Mouse (Mus musculus) G1E (cell line): ENCODE measurements around the gene Rps3. TPM values are rescaled to one million over a fixed set of nuclear protein-coding genes. Genes with fewer than 3 reads are reported as not detected.

ENCODE experiments used
- ATAC-seq: 2 replicates; pipeline ENCODE4 v1.8.0; 2016; ENCODE audit warnings: mild to moderate bottlenecking; ENCODE audit not compliant: insufficient number of reproducible peaks, poor library complexity, low FRiP score, severe bottlenecking; ENCODE audit errors: extremely low read depth
- DNase-seq: peaks from one replicate; pipeline ENCODE4 v3.0.0; 2012; ENCODE audit warnings: low spot score
- H3K27me3 ChIP-seq: 2 replicates; pipeline ENCODE4 v1.6.1; 2012; ENCODE audit warnings: mild to moderate bottlenecking, low read length, inconsistent platforms; ENCODE audit not compliant: insufficient read depth
- H3K36me3 ChIP-seq: replicated peaks from 2 replicates; pipeline ENCODE3; 2012; ENCODE audit warnings: mild to moderate bottlenecking, inconsistent platforms
- H3K4me1 ChIP-seq: 2 replicates; pipeline ENCODE4 v1.6.1; 2012; ENCODE audit warnings: low read depth, low read length, inconsistent platforms, mixed read lengths; ENCODE audit not compliant: insufficient read depth
- H3K4me3 ChIP-seq: 2 replicates; pipeline ENCODE4 v1.5.1; 2012; ENCODE audit warnings: low read depth, mild to moderate bottlenecking, inconsistent platforms, low read length, moderate library complexity, mixed read lengths
- H3K9me3 ChIP-seq: replicated peaks from 2 replicates; pipeline ENCODE4 v1.6.1; 2012; ENCODE audit warnings: inconsistent platforms
- CTCF ChIP-seq: IDR thresholded peaks from 2 replicates; pipeline ENCODE4 v1.5.1; 2012; ENCODE audit warnings: low read depth, low read length, inconsistent platforms, mixed read lengths
- GATA1 ChIP-seq: IDR thresholded peaks from 2 replicates; pipeline ENCODE4 v1.6.1; 2012; ENCODE audit warnings: borderline replicate concordance, low read length, inconsistent platforms, mixed read lengths
- GATA2 ChIP-seq: IDR thresholded peaks from 2 replicates; pipeline ENCODE4 v1.6.1; 2012; ENCODE audit warnings: low read depth, low read length, inconsistent platforms, borderline replicate concordance
- POLR2AphosphoS5 ChIP-seq: IDR thresholded peaks from 2 replicates; pipeline ENCODE4 v1.6.1; 2012; ENCODE audit warnings: low read depth, low read length, inconsistent platforms; ENCODE audit not compliant: insufficient replicate concordance
- TAL1 ChIP-seq: conservative IDR thresholded peaks from 2 replicates; pipeline ENCODE4 v1.6.1; 2012; ENCODE audit warnings: low read depth, low read length, inconsistent platforms, mixed read lengths
- polyA plus RNA-seq: library from polyadenylated mRNA; stranded (reverse); fragments of >175 nt; gene quantifications from 2 replicates; pipeline ENCODE4 v1.2.3, GENCODE M21; 2012
- total RNA-seq, 2 experiments: library from RNA; stranded (forward) in 1 of 2; stranded (reverse) in 1 of 2; fragments of 200-1000 nt in 1 of 2; fragments of >200 nt in 1 of 2; fragmentation: Nextera tagmentation in 1 of 2; gene quantifications; 2 replicates each; pipeline ENCODE4 v1.2.3; 2014 to 2017

Gene Rps3
- total and polyA plus RNA-seq, 3 experiments, result 482 to 2,538 (median 541) TPM

DNA sequence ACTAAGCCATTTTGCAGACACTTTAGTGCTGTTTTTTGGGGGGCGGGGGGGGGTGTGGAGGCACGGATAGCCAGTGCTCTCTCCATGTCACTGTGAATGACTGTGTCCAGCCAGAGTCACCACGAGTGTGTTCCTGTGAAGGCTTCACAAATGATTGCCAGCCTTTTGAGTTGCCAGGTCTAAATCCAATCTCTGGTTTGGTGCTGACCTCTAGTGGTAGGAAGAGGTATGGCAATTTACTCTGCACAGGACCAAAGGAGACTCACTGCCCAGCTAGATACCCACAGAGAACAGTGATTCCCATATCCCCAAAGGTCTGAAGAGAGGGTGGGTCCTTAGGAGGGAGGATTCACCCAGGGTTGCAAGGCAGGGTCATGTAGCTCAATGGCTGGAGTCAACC is 32.8 kb downstream of the Rps3 start:
- Histone ChIP-seq H3K27me3 (peaks cover 44% of the 10 kb centered on the region), H3K9me3 (no peaks in the 10 kb centered on the region), H3K4me1 (peaks cover 12% of the 10 kb centered on the region), H3K36me3 (no peaks in the 10 kb centered on the region), H3K4me3 (no peak overlapping the region)
- no peak for TF ChIP-seq GATA1
- no peak for TF ChIP-seq TAL1
- TF ChIP-seq CTCF, result peak; percentile 92
- DNase-seq (peak; percentile 65), ATAC-seq (peak; percentile 15; the same call in 1 of the 2 replicates)

DNA sequence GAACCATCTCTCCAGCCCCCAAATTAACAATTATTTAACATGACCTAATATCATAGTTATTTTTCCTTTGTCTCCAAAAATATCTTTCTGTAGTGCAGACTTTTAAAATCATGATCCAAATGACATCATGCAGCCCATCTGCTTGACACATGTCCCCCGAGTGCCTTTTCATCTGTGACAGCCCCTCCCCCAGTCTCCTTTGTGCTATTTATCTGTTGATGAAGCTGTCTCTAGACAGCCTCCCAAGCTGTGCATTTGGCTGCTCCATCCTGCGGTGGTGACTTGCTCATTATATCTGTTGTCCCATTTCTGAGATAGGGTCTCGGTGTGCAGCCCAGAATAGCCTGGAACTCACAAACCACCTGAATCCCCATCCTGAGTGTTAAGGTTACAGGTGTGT is 33.8 kb downstream of the Rps3 start:
- Histone ChIP-seq H3K27me3 (peaks cover 41% of the 10 kb centered on the region), H3K4me1 (peaks cover 12% of the 10 kb centered on the region), H3K4me3 (no peak overlapping the region), H3K36me3 (no peaks in the 10 kb centered on the region), H3K9me3 (no peaks in the 10 kb centered on the region)
- ATAC-seq, result no peak
- no peak for DNase-seq
- TF ChIP-seq TAL1, result no peak
- TF ChIP-seq GATA2, result no peak
- TF ChIP-seq POLR2AphosphoS5, result no peak
- TF ChIP-seq CTCF, result no peak
- no peak for TF ChIP-seq GATA1

DNA sequence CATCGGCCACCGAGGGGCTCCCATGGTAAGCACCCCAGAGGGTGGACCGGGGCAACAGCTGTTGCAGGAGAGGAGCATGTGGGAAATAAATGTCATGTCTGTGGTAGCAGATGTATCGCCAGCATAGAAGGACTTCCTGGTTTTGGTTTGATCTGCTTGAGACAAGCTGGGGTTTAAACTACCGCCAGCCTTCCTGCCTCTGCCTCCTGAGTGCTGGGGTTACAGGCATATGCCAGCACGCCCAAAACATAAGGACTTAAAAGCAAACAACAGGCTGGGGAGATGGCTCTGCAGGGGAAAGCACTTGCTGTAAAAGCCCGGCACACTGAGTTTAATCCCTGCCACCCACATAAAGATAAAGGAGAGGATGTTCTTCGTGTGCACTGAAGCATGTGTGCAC is 34.5 kb downstream of the Rps3 start:
- TF ChIP-seq TAL1 (no peak), GATA1 (no peak), GATA2 (no peak)
- no peak for DNase-seq
- Histone ChIP-seq H3K4me3 (no peak overlapping the region), H3K27me3 (peaks cover 35% of the 10 kb centered on the region), H3K36me3 (no peaks in the 10 kb centered on the region), H3K4me1 (peaks cover 12% of the 10 kb centered on the region), H3K9me3 (no peaks in the 10 kb centered on the region)
- no peak for ATAC-seq

DNA sequence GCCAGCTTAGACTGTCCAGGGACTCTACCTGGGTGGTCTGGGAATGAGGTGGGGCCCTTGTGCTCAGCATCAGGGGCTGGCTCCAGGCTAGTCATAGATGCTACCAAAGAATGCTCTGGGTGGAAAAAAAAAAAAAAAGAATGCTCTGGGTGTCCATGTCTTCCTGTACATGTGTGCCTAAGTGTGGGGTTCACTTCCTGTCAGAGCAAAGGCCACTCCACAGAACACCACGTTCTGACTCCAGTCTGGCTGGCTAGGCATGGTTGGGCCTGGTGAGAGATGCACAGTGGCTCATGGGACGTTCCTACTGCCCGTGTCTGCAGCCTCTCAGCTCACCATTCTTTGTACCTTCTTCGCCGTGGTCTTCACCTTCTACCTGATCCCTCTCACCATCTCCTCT is 34.9 kb downstream of the Rps3 start:
- no peak for DNase-seq
- peaks cover 33% of the 10 kb centered on the region for H3K27me3 ChIP-seq
- H3K36me3 ChIP-seq, result no peaks in the 10 kb centered on the region
- ATAC-seq, result no peak
- no peak overlapping the region for H3K4me3 ChIP-seq
- H3K9me3 ChIP-seq, result no peaks in the 10 kb centered on the region
- peaks cover 12% of the 10 kb centered on the region for H3K4me1 ChIP-seq
- TF ChIP-seq POLR2AphosphoS5 (no peak), CTCF (no peak), GATA1 (no peak), GATA2 (no peak), TAL1 (no peak)

DNA sequence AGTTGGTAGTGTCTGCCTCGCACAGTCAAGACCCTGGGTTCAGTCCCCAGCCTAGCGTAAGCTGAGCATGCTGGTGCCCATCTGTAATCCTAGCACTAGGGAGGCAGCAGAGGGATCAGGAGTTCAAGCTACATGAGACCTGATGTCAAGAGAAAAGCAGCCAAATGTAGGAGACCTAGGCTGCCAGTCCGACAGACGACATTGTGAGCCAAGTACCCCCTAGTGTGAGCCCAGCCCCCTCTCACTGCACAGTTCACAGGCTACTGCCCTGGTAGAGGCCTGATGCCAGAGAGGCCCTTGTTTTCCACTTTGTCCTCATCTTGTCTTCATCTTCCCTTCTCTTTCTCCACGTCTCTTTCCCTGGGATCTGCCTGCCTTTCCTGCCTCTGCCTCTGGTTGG is 36.2 kb downstream of the Rps3 start:
- no peak for DNase-seq
- Histone ChIP-seq H3K36me3 (no peaks in the 10 kb centered on the region), H3K27me3 (peaks cover 30% of the 10 kb centered on the region), H3K9me3 (no peaks in the 10 kb centered on the region), H3K4me3 (no peak overlapping the region), H3K4me1 (0 out of 2 replicates have a peak, but pooled peaks cover 3% of the 10 kb centered on the region)
- no peak for ATAC-seq
- TF ChIP-seq POLR2AphosphoS5, result no peak
- no peak for TF ChIP-seq TAL1
- TF ChIP-seq GATA1, result no peak
- TF ChIP-seq CTCF, result no peak
- TF ChIP-seq GATA2, result no peak

DNA sequence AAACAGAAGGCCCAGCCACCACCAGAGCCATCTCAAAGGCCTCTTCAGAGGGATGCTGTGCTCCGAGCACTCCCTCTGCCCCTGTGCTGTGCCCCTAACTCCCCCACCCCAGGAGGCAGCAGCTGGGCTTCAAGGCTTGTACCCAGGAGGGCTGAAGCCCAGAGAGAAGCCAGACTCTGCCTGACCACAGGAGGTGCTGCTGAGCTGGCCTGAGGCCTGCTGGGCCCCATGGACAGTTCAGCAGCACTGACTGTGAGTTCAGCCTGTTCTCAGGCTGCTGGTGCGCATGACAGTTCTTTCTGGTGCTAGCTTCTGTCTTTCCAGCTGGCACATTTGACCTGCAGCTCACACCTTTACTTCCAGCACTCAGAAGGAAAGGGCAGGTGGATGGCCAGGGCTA is 37.7 kb downstream of the Rps3 start:
- DNase-seq (no peak), ATAC-seq (no peak)
- TF ChIP-seq GATA2 (no peak), CTCF (no peak), POLR2AphosphoS5 (no peak), GATA1 (no peak), TAL1 (no peak)
- H3K27me3 ChIP-seq, result peaks cover 41% of the 10 kb centered on the region
- H3K9me3 ChIP-seq, result no peaks in the 10 kb centered on the region
- H3K4me3 ChIP-seq, result no peak overlapping the region
- no peaks in the 10 kb centered on the region for H3K36me3 ChIP-seq
- H3K4me1 ChIP-seq, result peaks cover 3% of the 10 kb centered on the region; the same call in 1 of the 2 replicates

DNA sequence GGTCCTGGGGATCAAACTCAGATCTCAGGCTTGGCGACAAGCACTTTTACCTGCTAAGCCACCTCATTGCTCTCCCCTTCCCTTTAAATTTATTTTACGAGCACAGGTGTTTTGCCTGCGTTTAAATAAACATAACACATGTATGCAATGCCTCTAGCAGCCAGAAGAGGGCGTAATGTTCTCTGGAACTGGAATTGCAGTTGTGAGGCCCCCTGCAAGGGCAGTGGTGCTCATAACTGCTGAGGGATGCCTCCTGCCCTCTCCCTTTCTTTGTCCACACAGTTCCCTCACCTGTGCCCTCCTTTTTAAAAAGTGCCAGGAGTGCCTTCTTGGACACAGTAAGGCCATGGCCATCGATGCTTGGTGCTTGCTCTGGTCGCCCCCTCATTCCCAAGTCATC is 39.5 kb downstream of the Rps3 start:
- Histone ChIP-seq H3K27me3 (peaks cover 45% of the 10 kb centered on the region), H3K4me3 (no peak overlapping the region), H3K9me3 (no peaks in the 10 kb centered on the region), H3K4me1 (peaks cover under 1% of the 10 kb centered on the region; the same call in 1 of the 2 replicates), H3K36me3 (no peaks in the 10 kb centered on the region)
- TF ChIP-seq GATA1 (no peak), TAL1 (no peak), POLR2AphosphoS5 (no peak), GATA2 (no peak), CTCF (peak; percentile 58)
- DNase-seq (no peak), ATAC-seq (no peak)
